Mouse (Mus musculus) kidney, postnatal 10 days (tissue): ENCODE results near the gene Rab8b.
"Not testable (repeated sequence)": the region's sequence is repeated elsewhere in the genome, so short reads cannot be mapped to it uniquely, and the experiment has no call there.

ENCODE experiments used
- DNase-seq: peaks from one replicate; pipeline ENCODE4 v3.0.0; 2021; ENCODE audit warnings: mixed read lengths

Rab8b gene

GRCm38 (mm10) chr9:66886366-66886765, 33.1 kb downstream of the Rab8b start:
- no peak for DNase-seq

- no peak for DNase-seq
These were observed 34.9 kb downstream of the Rab8b start for GRCm38 (mm10) chr9:66884609-66885008.

- no peak for DNase-seq
These were observed 36.0 kb downstream of the Rab8b start for GRCm38 (mm10) chr9:66883500-66883899.

GRCm38 (mm10) chr9:66882406-66882821, 37.1 kb downstream of the Rab8b start:
- peak; percentile 27 for DNase-seq

- no peak for DNase-seq
These were observed 37.6 kb downstream of the Rab8b start for GRCm38 (mm10) chr9:66881858-66882257.

GRCm38 (mm10) chr9:66880752-66881151, 38.7 kb downstream of the Rab8b start:
- DNase-seq = no peak

GRCm38 (mm10) chr9:66879486-66879885, 40.0 kb downstream of the Rab8b start:
- DNase-seq = no peak

- no peak for DNase-seq
These were observed 40.6 kb downstream of the Rab8b start for GRCm38 (mm10) chr9:66878899-66879298.

- peak; percentile 72 for DNase-seq
These were observed 42.9 kb downstream of the Rab8b start for GRCm38 (mm10) chr9:66876577-66876976.

GRCm38 (mm10) chr9:66874297-66874696, 45.2 kb downstream of the Rab8b start:
- DNase-seq = no peak

GRCm38 (mm10) chr9:66873531-66873930, 46.0 kb downstream of the Rab8b start:
- DNase-seq = no peak

GRCm38 (mm10) chr9:66873009-66873408, 46.5 kb downstream of the Rab8b start:
- not testable (repeated sequence) for DNase-seq

- peak; percentile 85 for DNase-seq
These were observed 47.3 kb downstream of the Rab8b start for GRCm38 (mm10) chr9:66872015-66872727.

- no peak for DNase-seq
These were observed 54.8 kb downstream of the Rab8b start for GRCm38 (mm10) chr9:66864708-66865107.

- no peak for DNase-seq
These were observed 56.0 kb downstream of the Rab8b start for GRCm38 (mm10) chr9:66863456-66863855.

GRCm38 (mm10) chr9:66862202-66862601, 57.3 kb downstream of the Rab8b start:
- DNase-seq = no peak

- DNase-seq = no peak
These were observed 58.3 kb downstream of the Rab8b start for GRCm38 (mm10) chr9:66861104-66861767.

GRCm38 (mm10) chr9:66859523-66859922, 60.0 kb downstream of the Rab8b start:
- DNase-seq = no peak

GRCm38 (mm10) chr9:66855865-66856264, 63.6 kb downstream of the Rab8b start:
- DNase-seq = no peak

GRCm38 (mm10) chr9:66852592-66852991, 66.9 kb downstream of the Rab8b start:
- no peak for DNase-seq

- peak; percentile 39 for DNase-seq
These were observed 68.5 kb downstream of the Rab8b start for GRCm38 (mm10) chr9:66850966-66851365.

GRCm38 (mm10) chr9:66846822-66847221, 72.7 kb downstream of the Rab8b start:
- no peak for DNase-seq

- DNase-seq = no peak
These were observed 84.4 kb downstream of the Rab8b start for GRCm38 (mm10) chr9:66835097-66835480.

- DNase-seq = peak; percentile 99
These were observed 85.0 kb downstream of the Rab8b start, which contains the start of gene Aph1c for GRCm38 (mm10) chr9:66834318-66835096. TSS of gene Aph1c (minus strand) at chr9:66834726.
